Mouse (Mus musculus) kidney, adult 2 months (tissue): ENCODE data around the gene Sf3b1.
"Not testable (repeated sequence)": the region's sequence is repeated elsewhere in the genome, so short reads cannot be mapped to it uniquely, and the experiment has no call there.

Experiments used
- CTCF ChIP-seq: fragments of 200-500 bp; conservative IDR thresholded peaks from 2 replicates; pipeline ENCODE4 v1.5.1; 2011; ENCODE audit warnings: low read depth, mild to moderate bottlenecking, control low read depth, low read length, moderate library complexity, mixed read lengths; ENCODE audit not compliant: insufficient read depth, insufficient read length
- POLR2A ChIP-seq: fragments of 200-500 bp; IDR thresholded peaks from one replicate; pipeline ENCODE4 v1.6.1; 2011; ENCODE audit warnings: low read depth, low read length, control low read depth

DNA sequence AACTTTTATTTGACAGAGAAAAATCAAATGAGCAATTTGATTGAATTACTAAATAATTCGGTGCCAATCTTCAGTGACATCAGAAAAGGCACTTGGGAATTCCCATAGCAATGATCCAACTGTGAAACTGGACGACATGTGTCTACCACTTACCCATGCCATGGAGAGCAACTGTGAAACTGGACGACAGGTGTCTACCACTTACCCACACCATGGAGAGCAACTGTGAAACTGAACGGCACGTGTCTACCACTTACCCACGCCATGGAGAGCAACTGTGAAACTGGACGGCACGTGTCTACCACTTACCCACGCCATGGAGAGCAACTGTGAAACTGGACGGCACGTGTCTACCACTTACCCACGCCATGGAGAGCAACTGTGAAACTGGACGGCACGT is 70.3 kb downstream of the Sf3b1 start:
- TF ChIP-seq POLR2A, CTCF: not testable (repeated sequence)
